Mouse (Mus musculus) cerebellum, adult (tissue): ENCODE measurements around the gene Krt32.

Experiments used
- ATAC-seq: cut with Nextera tagmentation; 2 replicates; pipeline ENCODE4 v1.9.2; 2017; ENCODE audit warnings: mild to moderate bottlenecking, moderate library complexity, mixed read lengths; ENCODE audit not compliant: insufficient number of reproducible peaks, low FRiP score, low TSS enrichment

Gene Krt32

GRCm38 (mm10) chr11:100087861-100088260, at the start of gene Krt32:
TSS of gene Krt32 (minus strand) at chr11:100088226.
- ATAC-seq: no peak

GRCm38 (mm10) chr11:100137693-100138092, 49.7 kb upstream of the Krt32 start:
- no peak for ATAC-seq

- no peak for ATAC-seq
Measured at GRCm38 (mm10) chr11:100136559-100136958, 48.5 kb upstream of the Krt32 start.

GRCm38 (mm10) chr11:100135731-100136130, 47.7 kb upstream of the Krt32 start, which contains the start of gene Krt15:
TSS of gene Krt15 (minus strand) at chr11:100135928.
- ATAC-seq: no peak

GRCm38 (mm10) chr11:100124901-100125300, 36.9 kb upstream of the Krt32 start:
- ATAC-seq: no peak

GRCm38 (mm10) chr11:100121466-100121865, 33.4 kb upstream of the Krt32 start, which contains the start of gene Krt13:
TSS of gene Krt13 (minus strand) at chr11:100121566.
- no peak for ATAC-seq

GRCm38 (mm10) chr11:100120331-100120730, 32.3 kb upstream of the Krt32 start:
- ATAC-seq: no peak

GRCm38 (mm10) chr11:100113742-100114029, 25.7 kb upstream of the Krt32 start:
- ATAC-seq: no peak

GRCm38 (mm10) chr11:100112935-100113741, 25.1 kb upstream of the Krt32 start:
- no peak for ATAC-seq

- no peak for ATAC-seq
Measured at GRCm38 (mm10) chr11:100105576-100106122, 17.6 kb upstream of the Krt32 start, which contains the start of gene Krt36. TSS of gene Krt36 (minus strand) at chr11:100105626.

- no peak for ATAC-seq
Measured at GRCm38 (mm10) chr11:100102693-100103429, 14.8 kb upstream of the Krt32 start.

GRCm38 (mm10) chr11:100100391-100100790, 12.4 kb upstream of the Krt32 start:
- no peak for ATAC-seq

- ATAC-seq: no peak
Measured at GRCm38 (mm10) chr11:100097819-100098218, 9.8 kb upstream of the Krt32 start.

GRCm38 (mm10) chr11:100096141-100096540, 8.1 kb upstream of the Krt32 start, which contains the start of gene Krt35:
TSS of gene Krt35 (minus strand) at chr11:100096241.
- no peak for ATAC-seq

GRCm38 (mm10) chr11:100088378-100089025, 476 bp upstream of the Krt32 start:
- ATAC-seq: no peak

GRCm38 (mm10) chr11:100073873-100074272, 14.2 kb downstream of the Krt32 start:
- ATAC-seq: no peak

- ATAC-seq: no peak
Measured at GRCm38 (mm10) chr11:100067293-100068036, 20.6 kb downstream of the Krt32 start.

- no peak for ATAC-seq
Measured at GRCm38 (mm10) chr11:100066236-100067010, 21.6 kb downstream of the Krt32 start.

GRCm38 (mm10) chr11:100058875-100059274, 29.2 kb downstream of the Krt32 start:
- ATAC-seq: no peak
